Mouse (Mus musculus) intestine, postnatal 0 days (tissue): ENCODE measurements around the gene Bsn. TPM values are rescaled to one million over a fixed set of nuclear protein-coding genes. Genes with fewer than 3 reads are reported as not detected.

ENCODE experiments used
- ATAC-seq: fragments of 200-750 bp; cut with Nextera tagmentation; 2 replicates; pipeline ENCODE4 v1.8.0; 2017; ENCODE audit warnings: mild to moderate bottlenecking, moderate TSS enrichment, moderate library complexity
- H3K27ac ChIP-seq: fragments of 300-500 bp; sonication (generic); 2 replicates; pipeline ENCODE4 v1.5.1; 2014; ENCODE audit warnings: mild to moderate bottlenecking, low read depth, low read length, moderate library complexity
- H3K27me3 ChIP-seq: fragments of 300-500 bp; sonication (generic); replicated peaks from 2 replicates; pipeline ENCODE4 v1.6.1; 2014; ENCODE audit warnings: low read length, mixed read lengths; ENCODE audit not compliant: control insufficient read depth, insufficient read depth
- H3K36me3 ChIP-seq: fragments of 300-500 bp; sonication (generic); 2 replicates; pipeline ENCODE4 v1.6.1; 2014; ENCODE audit warnings: mild to moderate bottlenecking, moderate library complexity; ENCODE audit not compliant: control insufficient read depth, insufficient read depth
- H3K4me1 ChIP-seq: fragments of 300-500 bp; sonication (generic); replicated peaks from 2 replicates; pipeline ENCODE4 v1.6.1; 2014; ENCODE audit warnings: antibody characterized with exemption, low read length, mixed read lengths; ENCODE audit not compliant: control insufficient read depth, insufficient read depth
- H3K4me2 ChIP-seq: fragments of 300-500 bp; sonication (generic); replicated peaks from 2 replicates; pipeline ENCODE4 v1.6.1; 2014; ENCODE audit warnings: low read depth, mild to moderate bottlenecking, moderate library complexity
- H3K4me3 ChIP-seq: fragments of 300-500 bp; sonication (generic); 2 replicates; pipeline ENCODE4 v1.5.1; 2014; ENCODE audit warnings: low read depth, low read length
- H3K9ac ChIP-seq: fragments of 300-500 bp; sonication (generic); 2 replicates; pipeline ENCODE4 v1.6.1; 2014; ENCODE audit warnings: mild to moderate bottlenecking, low read depth, low read length
- H3K9me3 ChIP-seq: fragments of 300-500 bp; sonication (generic); 2 replicates; pipeline ENCODE4 v1.6.1; 2016; ENCODE audit warnings: mixed run types; ENCODE audit not compliant: control insufficient read depth
- CTCF ChIP-seq: sonication (generic); IDR thresholded peaks from 2 replicates; pipeline ENCODE4 v1.5.1; 2016; ENCODE audit warnings: low read depth, mild to moderate bottlenecking, control low read depth, antibody characterized with exemption, moderate library complexity
- WGBS: fragments of 180-500 bp; shearing (Covaris S2); extraction: QIAGEN DNeasy Blood & Tissue Kit; methylation state at CpG from one replicate; pipeline ENCODE4 v1.1.7; 2014; 5-methylcytosine and 5-hydroxymethylcytosine counted together
- polyA plus RNA-seq: library from polyadenylated mRNA; unstranded; fragments of >200 nt; fragmentation: Nextera tagmentation; extraction: Ambion mirVana; gene quantifications from 2 replicates; pipeline ENCODE4 v1.2.1, GENCODE M21; 2015

Gene Bsn
- polyA plus RNA-seq, 1 experiment from 2014 or later, result 1.6 TPM

- Histone ChIP-seq H3K27me3 (no peaks in the 10 kb centered on the region), H3K9me3 (no peaks in the 10 kb centered on the region), H3K4me2 (no peak overlapping the region), H3K9ac (no peak overlapping the region), H3K36me3 (no peaks in the 10 kb centered on the region), H3K4me3 (no peak overlapping the region), H3K27ac (no peak overlapping the region), H3K4me1 (no peaks in the 10 kb centered on the region)
- WGBS, result 58% methylated on average over 7 of the region's 7 CpGs
- no peak for ATAC-seq
- no peak for TF ChIP-seq CTCF
Measured at GRCm38 (mm10) chr9:108157891-108158290, 32.3 kb downstream of the Bsn start.

DNA sequence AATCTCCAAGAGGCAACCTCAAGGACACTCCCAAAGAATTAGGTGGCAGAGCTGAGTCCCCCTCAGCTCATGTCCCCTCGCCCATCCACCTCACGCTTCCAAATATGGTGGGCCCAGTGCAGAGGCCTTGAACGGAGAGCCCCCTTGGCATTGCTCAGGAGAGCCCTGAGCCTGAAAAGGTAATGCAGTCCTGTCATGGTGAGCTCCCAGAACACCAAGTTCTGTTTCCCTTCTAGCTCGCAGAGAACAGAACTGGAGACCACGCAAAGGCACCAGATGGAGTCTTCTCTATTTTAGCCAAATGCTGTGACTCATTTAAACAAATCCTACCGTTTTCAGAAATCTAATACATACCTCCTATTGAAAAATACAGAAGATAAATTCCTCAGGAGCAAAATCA lies 32.7 kb downstream of the Bsn start:
- no peak overlapping the region for H3K4me2 ChIP-seq
- H3K36me3 ChIP-seq, result no peaks in the 10 kb centered on the region
- H3K9me3 ChIP-seq, result no peaks in the 10 kb centered on the region
- ATAC-seq, result no peak
- H3K4me3 ChIP-seq, result no peak overlapping the region
- 83% methylated on average over 6 of the region's 6 CpGs for WGBS
- TF ChIP-seq CTCF, result no peak
- H3K4me1 ChIP-seq, result no peaks in the 10 kb centered on the region
- no peak overlapping the region for H3K9ac ChIP-seq
- H3K27me3 ChIP-seq, result no peaks in the 10 kb centered on the region
- no peak overlapping the region for H3K27ac ChIP-seq

GRCm38 (mm10) chr9:108156786-108157185 lies 33.4 kb downstream of the Bsn start:
- no peak for ATAC-seq
- Histone ChIP-seq H3K4me3 (no peak overlapping the region), H3K27me3 (no peaks in the 10 kb centered on the region), H3K36me3 (no peaks in the 10 kb centered on the region), H3K4me2 (no peak overlapping the region), H3K9ac (no peak overlapping the region), H3K9me3 (no peaks in the 10 kb centered on the region), H3K4me1 (no peaks in the 10 kb centered on the region), H3K27ac (no peak overlapping the region)
- TF ChIP-seq CTCF, result no peak
- WGBS, result 83% methylated on average over 5 of the region's 5 CpGs

DNA sequence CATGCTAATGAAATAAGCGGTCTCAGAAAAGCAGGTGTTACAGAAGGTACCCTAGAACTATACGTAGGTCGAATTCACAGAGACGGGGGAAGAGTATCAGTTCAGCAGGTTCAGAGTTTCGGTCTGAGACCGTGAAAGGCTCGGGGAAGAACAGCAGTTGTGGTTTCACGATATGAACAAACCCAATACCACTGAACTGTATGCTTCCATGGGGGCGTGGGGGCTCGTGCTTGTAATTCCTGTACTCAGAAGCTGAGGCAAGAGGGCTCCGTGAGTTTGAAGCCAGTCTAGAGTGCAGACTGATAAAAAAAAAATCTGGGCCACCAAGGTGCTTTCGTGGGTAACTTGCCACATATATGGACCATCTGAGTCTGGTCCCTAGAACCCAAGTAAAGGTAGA lies 35.4 kb downstream of the Bsn start:
- ATAC-seq, result no peak
- TF ChIP-seq CTCF, result no peak

GRCm38 (mm10) chr9:108153516-108154448 lies 36.4 kb downstream of the Bsn start:
- WGBS, result 80% methylated on average over 12 of the region's 12 CpGs
- Histone ChIP-seq H3K36me3 (no peaks in the 10 kb centered on the region), H3K9ac (no peak overlapping the region), H3K9me3 (no peaks in the 10 kb centered on the region), H3K27ac (no peak overlapping the region), H3K27me3 (no peaks in the 10 kb centered on the region), H3K4me1 (no peaks in the 10 kb centered on the region), H3K4me3 (no peak overlapping the region), H3K4me2 (no peak overlapping the region)
- ATAC-seq, result no peak
- TF ChIP-seq CTCF, result no peak

More for the DNA sequence above, 35.4 kb downstream of the Bsn start:
- 89% methylated on average over 12 of the region's 12 CpGs for WGBS
- Histone ChIP-seq H3K9me3 (no peaks in the 10 kb centered on the region), H3K4me1 (no peaks in the 10 kb centered on the region), H3K27me3 (no peaks in the 10 kb centered on the region), H3K36me3 (no peaks in the 10 kb centered on the region), H3K4me2 (no peak overlapping the region), H3K9ac (no peak overlapping the region), H3K4me3 (no peak overlapping the region), H3K27ac (no peak overlapping the region)

GRCm38 (mm10) chr9:108150486-108150885 lies 39.7 kb downstream of the Bsn start:
- Histone ChIP-seq H3K36me3 (no peaks in the 10 kb centered on the region), H3K27ac (no peak overlapping the region), H3K4me2 (no peak overlapping the region), H3K9me3 (no peaks in the 10 kb centered on the region), H3K9ac (no peak overlapping the region), H3K4me1 (no peaks in the 10 kb centered on the region), H3K4me3 (no peak overlapping the region), H3K27me3 (no peaks in the 10 kb centered on the region)
- ATAC-seq, result no peak
- no peak for TF ChIP-seq CTCF
- 68% methylated on average over 1 of the region's 1 CpGs for WGBS
